Mouse (Mus musculus): Measurements from ENCODE around the gene Celf1. TPM values are rescaled to one million over a fixed set of nuclear protein-coding genes. Genes with fewer than 3 reads are reported as not detected.
"Not testable (repeated sequence)": the region's sequence is repeated elsewhere in the genome, so short reads cannot be mapped to it uniquely, and the experiment has no call there.

Gene Celf1
- polyA plus RNA-seq, 1 experiment from 2014 or later = 172 TPM

DNA sequence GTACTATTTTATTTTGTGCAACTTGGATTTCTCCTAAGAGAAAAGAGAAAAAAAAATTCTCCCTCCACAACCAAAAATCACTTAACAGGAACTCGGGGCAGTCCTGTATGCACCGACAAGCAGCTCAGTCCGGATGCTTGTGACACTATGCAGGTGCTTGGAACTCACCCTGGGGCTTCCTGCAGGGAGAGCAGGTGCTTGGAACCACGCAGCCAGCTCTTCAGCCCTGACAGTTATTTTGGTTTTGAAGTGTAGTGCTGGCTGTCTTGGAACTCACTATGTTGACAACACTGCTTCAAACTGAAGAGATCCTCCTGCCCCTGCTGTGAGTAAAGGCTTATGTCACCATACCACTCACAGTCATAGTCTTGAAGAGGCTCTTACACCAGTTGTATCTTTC lies 37.1 kb downstream of the Celf1 start:
- no peak overlapping the region for H3K27ac ChIP-seq
- 78% methylated on average over 4 of the region's 4 CpGs for WGBS
- peaks cover 9% of the 10 kb centered on the region; the same call in 1 of the 2 replicates for H3K36me3 ChIP-seq (replicated peaks)

DNA sequence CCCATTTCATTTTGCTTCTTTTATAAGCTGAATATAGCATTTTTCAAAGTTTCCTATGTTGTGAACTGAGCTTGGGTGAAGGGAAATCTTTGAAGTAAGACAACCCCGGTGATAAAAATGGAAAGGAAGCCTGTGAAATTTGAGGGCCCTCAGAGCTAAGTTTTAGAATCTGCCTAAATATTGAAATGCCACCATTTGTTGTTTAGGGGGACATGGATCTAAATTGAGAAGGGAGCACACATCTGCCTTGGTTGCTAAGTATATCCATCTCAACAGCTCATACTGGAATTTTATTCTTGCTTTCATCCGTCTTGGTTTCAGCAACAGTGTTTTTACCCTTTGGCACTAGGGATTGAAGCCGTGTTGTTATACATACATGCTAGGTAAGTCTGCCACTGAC lies 45.9 kb downstream of the Celf1 start:
- H3K4me3 ChIP-seq (replicated peaks) = no peak overlapping the region
- peaks cover 9% of the 10 kb centered on the region for H3K4me1 ChIP-seq
- H3K9ac ChIP-seq = no peak overlapping the region
- H3K27ac ChIP-seq = no peak overlapping the region
- no peaks in the 10 kb centered on the region for H3K9me3 ChIP-seq
- no peaks in the 10 kb centered on the region for H3K27me3 ChIP-seq
- no peak overlapping the region for H3K4me2 ChIP-seq
- H3K36me3 ChIP-seq (replicated peaks) = no peaks in the 10 kb centered on the region
- ATAC-seq (ENCODE audit: low FRiP score) = no peak
- 89% methylated on average over 3 of the region's 3 CpGs for WGBS

More for the DNA sequence above, 37.1 kb downstream of the Celf1 start:
- Histone ChIP-seq H3K27me3 (no peaks in the 10 kb centered on the region), H3K9me3 (no peaks in the 10 kb centered on the region), H3K4me2 (no peak overlapping the region), H3K4me1 (no peaks in the 10 kb centered on the region), H3K9ac (no peak overlapping the region), H3K4me3 (replicated peaks) (no peak overlapping the region)
- no peak for ATAC-seq (ENCODE audit: low FRiP score)

DNA sequence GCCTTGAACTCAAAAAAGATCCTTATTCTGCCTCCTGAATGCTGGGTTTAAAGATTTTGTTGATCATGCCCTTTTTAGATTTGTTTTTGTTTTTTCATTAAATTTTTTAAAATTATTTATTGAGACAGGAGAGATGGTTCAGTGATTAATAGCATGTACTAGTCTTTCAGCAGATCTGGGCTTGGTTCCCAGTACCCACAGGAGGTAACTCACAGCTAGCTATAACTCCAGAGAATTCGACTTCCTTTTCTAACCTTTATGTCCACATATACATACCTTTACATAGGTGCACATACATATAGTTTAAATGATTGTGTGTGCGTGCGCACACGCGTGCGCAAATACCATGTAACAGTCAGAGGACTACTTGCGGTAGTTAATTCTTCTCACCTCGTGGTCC lies 68.4 kb downstream of the Celf1 start:
- H3K36me3 ChIP-seq (replicated peaks) = peaks cover 85% of the 10 kb centered on the region
- no peak for ATAC-seq (ENCODE audit: low FRiP score)
- no peaks in the 10 kb centered on the region for H3K27me3 ChIP-seq
- H3K9me3 ChIP-seq = no peaks in the 10 kb centered on the region
- over 99% methylated on average over 8 of the region's 8 CpGs for WGBS
- no peak overlapping the region for H3K9ac ChIP-seq
- H3K4me3 ChIP-seq (replicated peaks) = no peak overlapping the region
- H3K4me1 ChIP-seq = no peaks in the 10 kb centered on the region
- H3K27ac ChIP-seq = no peak overlapping the region
- H3K4me2 ChIP-seq = no peak overlapping the region

DNA sequence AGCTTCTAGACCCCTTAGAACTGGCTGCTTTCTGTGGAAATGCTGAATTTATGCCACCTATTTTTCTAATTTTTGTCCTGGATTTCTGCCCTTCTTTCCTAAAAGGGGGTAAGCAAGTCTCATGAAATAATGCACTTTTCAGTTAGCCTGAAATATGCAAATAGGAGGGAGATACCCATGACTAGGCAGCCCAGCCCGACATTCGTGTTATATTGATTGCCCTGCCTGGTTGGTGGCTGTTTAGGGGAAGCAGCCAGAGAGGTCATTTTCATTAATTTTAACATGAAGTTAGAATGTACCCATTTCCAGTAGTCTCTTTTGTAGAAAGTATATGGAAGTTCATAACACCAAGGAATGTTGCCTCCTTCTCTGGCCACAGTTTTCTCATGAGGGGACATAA lies 73.7 kb downstream of the Celf1 start:
- ATAC-seq (ENCODE audit: low FRiP score) = no peak
- H3K36me3 ChIP-seq (replicated peaks) = peaks cover 72% of the 10 kb centered on the region

DNA sequence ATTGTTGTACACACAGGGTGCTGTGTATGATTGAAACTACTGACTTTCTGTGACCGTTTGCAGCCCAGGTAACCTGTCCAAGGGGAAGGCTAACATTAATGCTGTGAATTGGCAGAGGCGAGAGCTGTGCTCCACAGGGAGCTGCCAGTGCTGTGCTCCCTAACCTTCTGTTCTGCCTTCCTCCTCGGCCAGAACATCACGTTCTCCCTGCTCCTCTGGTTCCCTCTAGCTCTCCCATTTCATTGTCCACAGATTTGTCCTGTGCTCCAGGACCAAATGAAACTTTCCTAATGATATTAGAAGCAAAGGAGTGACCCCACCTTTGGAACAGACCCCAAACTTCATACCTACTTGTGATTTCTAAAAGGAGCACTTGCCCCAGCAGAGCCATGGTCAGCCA lies 75.2 kb downstream of the Celf1 start:
- Histone ChIP-seq H3K36me3 (replicated peaks) (peaks cover 68% of the 10 kb centered on the region), H3K9me3 (no peaks in the 10 kb centered on the region), H3K4me2 (no peak overlapping the region), H3K27ac (no peak overlapping the region), H3K27me3 (no peaks in the 10 kb centered on the region), H3K4me1 (no peaks in the 10 kb centered on the region; the same call in 1 of the 2 replicates), H3K4me3 (replicated peaks) (no peak overlapping the region), H3K9ac (no peak overlapping the region)
- no peak for ATAC-seq (ENCODE audit: low FRiP score)
- WGBS = 86% methylated on average over 4 of the region's 4 CpGs

More for the DNA sequence above, 73.7 kb downstream of the Celf1 start:
- Histone ChIP-seq H3K27me3 (no peaks in the 10 kb centered on the region), H3K4me2 (no peak overlapping the region), H3K4me1 (no peaks in the 10 kb centered on the region; the same call in 1 of the 2 replicates), H3K27ac (no peak overlapping the region), H3K4me3 (replicated peaks) (no peak overlapping the region), H3K9ac (no peak overlapping the region), H3K9me3 (no peaks in the 10 kb centered on the region)
- WGBS = 97% methylated on average over 2 of the region's 2 CpGs

DNA sequence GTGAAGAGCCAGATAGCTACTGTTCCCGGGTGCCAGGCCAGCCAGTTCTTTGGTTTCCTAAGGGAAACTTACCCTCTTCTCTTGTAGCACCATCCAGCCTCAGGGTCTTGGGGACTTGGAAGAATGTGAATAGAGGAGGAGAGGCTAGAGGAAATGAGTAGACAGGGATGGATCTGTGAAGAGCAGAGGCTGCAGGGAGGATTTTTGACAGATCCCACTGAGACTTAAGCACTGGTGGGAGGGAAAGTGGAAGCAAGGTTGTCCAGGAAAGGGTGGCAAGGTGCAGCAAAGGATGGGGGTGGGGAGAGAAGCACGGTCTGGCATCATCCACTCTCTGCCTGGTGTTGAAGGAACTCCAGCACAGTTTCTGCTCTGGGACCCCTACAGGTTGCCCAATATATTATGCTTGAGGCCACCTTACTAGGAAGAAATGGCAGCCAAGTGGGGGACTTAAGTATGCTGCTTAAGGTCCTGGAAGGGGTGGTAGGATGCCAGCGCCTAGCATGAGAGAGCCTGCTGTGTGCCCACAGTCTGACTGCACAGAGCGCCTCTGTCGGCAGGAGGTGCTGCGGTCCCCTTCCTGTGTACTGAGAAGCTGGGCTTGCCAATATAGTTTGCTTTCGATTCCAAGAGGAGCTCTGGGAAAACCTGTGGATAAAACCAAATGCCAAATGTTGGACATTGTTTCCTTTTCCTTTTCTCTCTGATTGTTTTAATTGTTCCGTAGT lies 78.0 kb downstream of the Celf1 start:
- Histone ChIP-seq H3K9ac (no peak overlapping the region), H3K9me3 (no peaks in the 10 kb centered on the region), H3K27ac (peak overlapping the region; percentile 53; the same call in 1 of the 2 replicates), H3K4me2 (no peak overlapping the region), H3K4me1 (no peaks in the 10 kb centered on the region; the same call in 1 of the 2 replicates), H3K4me3 (replicated peaks) (no peak overlapping the region), H3K27me3 (no peaks in the 10 kb centered on the region), H3K36me3 (replicated peaks) (peaks cover 54% of the 10 kb centered on the region)
- WGBS = 81% methylated on average over 8 of the region's 8 CpGs
- ATAC-seq (ENCODE audit: low FRiP score) = no peak

DNA sequence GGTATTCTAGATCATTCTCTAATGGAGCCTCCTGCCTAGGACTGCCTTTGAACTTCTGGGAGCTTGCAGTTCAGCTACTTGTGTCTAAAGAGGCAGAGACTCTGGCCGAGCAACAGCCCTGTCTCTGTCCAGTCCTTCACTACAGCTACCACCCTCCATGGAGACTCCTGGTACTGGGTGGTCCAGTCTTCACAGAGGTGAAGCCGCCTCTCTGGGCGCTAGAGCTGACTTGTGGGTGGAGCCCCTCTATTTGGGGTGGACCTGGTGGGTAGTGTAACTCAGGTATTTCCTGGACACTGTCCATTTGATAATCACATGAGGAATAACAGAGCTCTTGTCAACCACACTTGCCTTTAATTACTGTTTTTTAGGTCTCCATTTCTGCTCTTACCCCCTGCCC lies 79.7 kb downstream of the Celf1 start:
- ATAC-seq (ENCODE audit: low FRiP score) = no peak
- no peaks in the 10 kb centered on the region; the same call in 1 of the 2 replicates for H3K4me1 ChIP-seq
- no peak overlapping the region for H3K4me3 ChIP-seq (replicated peaks)
- H3K36me3 ChIP-seq (replicated peaks) = peaks cover 37% of the 10 kb centered on the region
- no peak overlapping the region for H3K9ac ChIP-seq
- no peaks in the 10 kb centered on the region for H3K9me3 ChIP-seq
- H3K27me3 ChIP-seq = no peaks in the 10 kb centered on the region
- no peak overlapping the region for H3K4me2 ChIP-seq
- H3K27ac ChIP-seq = no peak overlapping the region
- 95% methylated on average over 3 of the region's 3 CpGs for WGBS

DNA sequence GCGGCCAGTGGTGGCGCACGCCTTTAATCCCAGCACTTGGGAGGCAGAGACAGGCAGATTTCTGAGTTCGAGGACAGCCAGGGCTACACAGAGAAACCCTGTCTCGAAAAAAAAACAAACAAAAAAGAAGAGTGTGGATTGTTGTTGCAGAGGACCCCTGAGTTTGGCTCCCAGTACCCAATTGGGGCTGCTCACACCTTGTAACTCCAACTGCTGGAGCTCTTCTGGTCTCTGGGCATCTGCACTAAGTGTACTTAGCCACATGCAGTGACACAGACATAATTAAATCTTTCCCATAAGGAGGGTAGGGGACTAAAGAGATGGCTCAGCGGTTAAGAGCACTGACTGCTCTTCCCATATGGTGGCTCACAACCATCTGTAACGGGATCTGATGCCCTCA lies 82.1 kb downstream of the Celf1 start:
- not testable (repeated sequence) for ATAC-seq (ENCODE audit: low FRiP score)
- 95% methylated on average over 7 of the region's 7 CpGs for WGBS

DNA sequence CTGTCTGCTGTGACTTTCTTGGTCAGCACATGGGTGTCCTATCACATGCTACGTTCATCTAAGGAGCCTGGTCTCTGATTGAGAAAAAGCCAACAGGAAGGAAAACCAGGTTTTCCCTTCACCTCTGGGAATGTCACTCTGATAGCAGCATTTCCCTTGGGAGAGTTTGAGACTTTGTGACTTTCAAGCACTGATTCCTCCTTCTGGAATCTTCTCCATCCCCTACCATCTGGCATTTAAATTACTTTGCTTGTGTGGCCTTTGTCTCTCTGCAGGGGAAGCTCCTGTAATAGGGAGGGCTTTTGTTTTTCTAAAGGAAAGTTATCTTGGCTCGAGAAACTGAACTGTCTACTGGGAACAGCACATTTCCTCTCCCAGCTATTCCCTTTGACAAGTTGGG lies 82.9 kb downstream of the Celf1 start:
- no peaks in the 10 kb centered on the region for H3K9me3 ChIP-seq
- H3K4me1 ChIP-seq = no peaks in the 10 kb centered on the region; the same call in 1 of the 2 replicates
- H3K27ac ChIP-seq = no peak overlapping the region
- peaks cover 24% of the 10 kb centered on the region for H3K36me3 ChIP-seq (replicated peaks)
- H3K4me2 ChIP-seq = no peak overlapping the region
- no peak overlapping the region for H3K9ac ChIP-seq
- WGBS = 71% methylated on average over 2 of the region's 2 CpGs
- no peaks in the 10 kb centered on the region for H3K27me3 ChIP-seq
- no peak for ATAC-seq (ENCODE audit: low FRiP score)
- H3K4me3 ChIP-seq (replicated peaks) = no peak overlapping the region

More for the DNA sequence above, 82.1 kb downstream of the Celf1 start:
- H3K4me1 ChIP-seq; H3K27ac ChIP-seq; H3K4me3 ChIP-seq (replicated peaks); H3K9me3 ChIP-seq; H3K9ac ChIP-seq; H3K4me2 ChIP-seq; H3K27me3 ChIP-seq: not testable (repeated sequence)
- H3K36me3 ChIP-seq (replicated peaks) = peaks cover 24% of the 10 kb centered on the region

DNA sequence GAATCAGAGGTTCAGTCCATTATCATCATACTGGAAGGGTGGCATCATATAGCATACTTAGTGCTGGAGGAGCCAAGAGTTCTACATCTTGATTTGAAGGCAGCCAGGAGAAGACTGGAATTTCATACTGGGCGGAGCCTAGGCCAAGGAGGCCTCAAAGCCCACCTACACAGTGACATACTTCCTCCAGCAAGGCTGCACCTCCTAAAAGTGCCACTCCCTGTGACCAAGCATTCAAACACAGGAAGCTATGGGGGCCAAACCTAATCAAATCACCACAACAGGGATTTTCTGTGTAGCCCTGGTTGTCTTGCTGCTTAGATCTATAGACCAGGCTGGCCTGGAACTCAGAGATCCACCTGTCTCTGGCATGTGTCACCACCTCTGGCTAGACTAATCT lies 83.8 kb downstream of the Celf1 start:
- WGBS = 92% methylated on average over 1 of the region's 1 CpGs
- no peak for ATAC-seq (ENCODE audit: low FRiP score)
- H3K4me1 ChIP-seq = no peaks in the 10 kb centered on the region; the same call in 1 of the 2 replicates
- no peak overlapping the region for H3K9ac ChIP-seq
- no peaks in the 10 kb centered on the region for H3K9me3 ChIP-seq
- no peak overlapping the region for H3K27ac ChIP-seq
- H3K36me3 ChIP-seq (replicated peaks) = peaks cover 20% of the 10 kb centered on the region
- H3K27me3 ChIP-seq = no peaks in the 10 kb centered on the region
- no peak overlapping the region for H3K4me3 ChIP-seq (replicated peaks)
- no peak overlapping the region for H3K4me2 ChIP-seq

DNA sequence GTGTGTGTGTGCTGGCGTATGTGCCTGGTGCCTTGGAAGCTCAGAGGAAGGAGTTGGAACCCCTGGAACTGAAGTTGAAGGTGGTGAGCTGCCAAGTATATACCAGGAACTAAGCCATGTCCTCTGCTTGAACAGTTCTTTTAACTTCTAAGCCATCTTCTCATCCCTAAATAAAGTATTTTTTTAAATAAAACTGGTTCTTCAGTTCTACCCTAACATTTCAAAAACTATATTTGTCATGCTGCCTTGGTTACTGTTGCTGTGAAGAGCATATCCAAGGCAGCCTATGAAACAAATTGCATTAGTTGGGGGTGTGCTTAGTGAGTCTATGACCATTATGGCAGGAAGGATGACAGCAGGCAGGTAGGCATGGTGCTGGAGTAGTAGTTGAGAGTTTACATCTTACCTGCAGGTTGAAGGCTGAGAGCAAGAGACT lies 84.9 kb downstream of the Celf1 start:
- no peak for ATAC-seq (ENCODE audit: low FRiP score)

DNA sequence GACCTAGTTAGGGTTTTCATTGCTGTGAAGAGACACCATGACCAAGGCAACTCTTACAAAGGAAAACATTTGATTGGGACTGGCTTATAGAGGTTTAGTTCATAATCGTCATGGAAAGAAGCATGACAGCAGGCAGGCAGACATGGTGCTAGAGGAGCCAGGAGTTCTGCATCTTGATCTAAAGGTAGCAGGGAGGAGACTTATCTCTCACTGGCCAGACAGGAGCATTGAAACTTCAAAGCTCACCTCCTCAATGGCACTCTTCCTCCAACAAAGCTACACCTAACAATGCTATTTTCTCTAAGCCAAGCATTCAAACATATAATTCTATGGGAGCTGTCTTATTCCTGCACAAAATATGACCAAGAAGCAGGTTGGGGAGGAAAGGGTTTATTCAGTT lies 86.3 kb downstream of the Celf1 start:
- Histone ChIP-seq H3K36me3 (replicated peaks) (no peaks in the 10 kb centered on the region; the same call in 1 of the 2 replicates), H3K27ac (no peak overlapping the region)
- WGBS = 85% methylated on average over 1 of the region's 1 CpGs

More for the DNA sequence above, 84.9 kb downstream of the Celf1 start:
- H3K4me3 ChIP-seq (replicated peaks) = no peak overlapping the region
- H3K27ac ChIP-seq = no peak overlapping the region
- peaks cover 11% of the 10 kb centered on the region for H3K36me3 ChIP-seq (replicated peaks)
- H3K27me3 ChIP-seq = no peaks in the 10 kb centered on the region
- no peak overlapping the region for H3K4me2 ChIP-seq
- H3K9ac ChIP-seq = no peak overlapping the region
- 83% methylated on average over 1 of the region's 1 CpGs for WGBS
- H3K9me3 ChIP-seq = no peaks in the 10 kb centered on the region
- no peaks in the 10 kb centered on the region; the same call in 1 of the 2 replicates for H3K4me1 ChIP-seq

More for the DNA sequence above, 86.3 kb downstream of the Celf1 start:
- Histone ChIP-seq H3K9me3 (no peaks in the 10 kb centered on the region), H3K9ac (no peak overlapping the region), H3K4me2 (no peak overlapping the region), H3K4me1 (no peaks in the 10 kb centered on the region; the same call in 1 of the 2 replicates), H3K27me3 (no peaks in the 10 kb centered on the region), H3K4me3 (replicated peaks) (no peak overlapping the region)
- no peak for ATAC-seq (ENCODE audit: low FRiP score)
